Mouse (Mus musculus): Measurements from ENCODE around the gene Apaf1. TPM values are rescaled to one million over a fixed set of nuclear protein-coding genes. Genes with fewer than 3 reads are reported as not detected.

The Apaf1 gene
- 1 to 10 TPM; 7.8 to 8.2 TPM for total RNA-seq (2021)

DNA sequence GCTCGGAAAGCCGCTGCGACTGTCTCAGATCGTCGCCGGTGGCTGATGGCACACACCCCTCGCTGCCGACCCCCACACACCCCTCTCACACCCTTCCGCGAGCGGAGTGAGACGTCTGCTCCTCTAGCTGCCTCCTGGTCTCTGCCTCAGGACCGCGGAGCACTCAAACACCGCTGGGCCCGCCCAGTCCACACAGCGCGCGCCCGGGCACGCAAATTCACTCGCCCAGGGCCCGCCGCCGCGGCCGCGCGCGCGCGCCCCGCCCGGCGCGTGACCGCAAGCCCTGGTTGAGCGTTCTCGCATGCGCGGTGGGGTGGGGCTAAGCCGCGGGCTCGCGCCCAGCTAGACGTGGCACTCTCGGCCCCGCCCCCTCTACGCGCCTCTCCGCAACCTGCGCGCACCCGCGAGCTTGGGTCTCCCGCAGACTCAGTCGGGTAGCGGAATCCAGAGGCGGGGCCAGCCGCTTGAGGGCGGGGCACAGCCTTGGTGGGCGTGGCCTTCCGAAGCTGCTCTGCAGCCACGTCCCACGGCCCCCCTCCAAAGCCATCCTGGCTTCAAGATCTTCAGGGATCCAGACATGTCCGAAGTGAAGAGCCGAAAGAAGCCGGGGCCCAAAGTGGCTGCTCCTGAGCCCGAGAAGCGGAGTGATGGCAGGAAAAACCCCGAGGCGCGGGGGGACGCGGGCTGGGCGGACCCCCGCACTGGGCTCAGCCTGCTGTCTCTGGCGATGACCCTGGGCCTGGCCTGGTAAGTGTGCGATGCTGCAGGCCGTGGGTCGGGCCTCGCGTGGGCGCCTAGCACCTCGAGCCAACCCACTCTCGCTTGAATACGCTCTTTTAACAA lies at the start of gene Apaf1, which contains the start of gene Ikbip:
Gene Apaf1 (minus strand): TSS at position 221 of the 843 bp plus-strand sequence.
Gene Ikbip (plus strand): TSS at position 391 of the 843 bp plus-strand sequence.
- intact Hi-C loops (cut with DNase I) = loop anchor here (2.0 kb wide), 1 partner anchor 40 kb away; no protein-coding TSS in a partner anchor
- peak; percentile 100 for DNase-seq

DNA sequence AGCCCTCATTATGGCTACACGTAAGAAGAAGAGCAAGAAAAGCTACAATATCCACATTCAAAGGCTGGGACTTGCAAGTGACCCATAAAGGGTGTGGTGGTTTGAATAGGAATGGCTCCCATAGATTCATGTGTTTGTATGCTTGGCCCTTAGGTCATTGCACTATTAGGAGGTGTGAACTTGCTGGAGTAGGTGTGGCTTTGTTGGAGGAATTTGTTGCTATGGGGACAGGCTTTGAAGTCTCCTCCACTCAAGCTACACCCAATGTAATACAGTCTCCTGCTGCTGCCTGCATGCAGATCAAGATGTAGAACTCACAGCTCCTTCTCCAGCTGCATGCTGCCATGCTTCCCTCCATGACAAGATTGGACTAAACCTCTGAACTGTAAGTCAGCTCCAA lies 49.0 kb upstream of the Apaf1 start:
- intact Hi-C loops (cut with DNase I) = no loop called here
- DNase-seq = no peak

DNA sequence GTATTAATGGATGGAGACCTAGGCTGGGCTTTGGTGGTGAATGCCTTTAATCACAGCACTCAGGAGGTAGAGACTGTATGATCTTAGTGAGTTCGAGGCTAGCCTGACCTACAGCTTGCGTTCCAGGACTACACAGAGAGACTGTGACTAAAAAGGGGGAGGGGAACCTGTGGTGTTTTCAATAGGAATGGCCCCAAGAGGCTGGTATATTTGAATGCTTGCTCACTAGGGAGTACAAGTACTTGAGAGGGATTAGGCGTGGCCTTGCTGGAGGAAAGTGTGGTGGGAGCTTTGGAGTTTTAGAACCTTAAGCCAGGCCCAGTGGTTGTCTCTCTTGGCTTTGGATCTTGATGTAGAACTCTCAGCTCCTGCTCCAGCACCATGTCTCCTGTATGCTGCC lies 48.2 kb upstream of the Apaf1 start:
- intact Hi-C loops (cut with DNase I) = no loop called here
- DNase-seq = no peak

DNA sequence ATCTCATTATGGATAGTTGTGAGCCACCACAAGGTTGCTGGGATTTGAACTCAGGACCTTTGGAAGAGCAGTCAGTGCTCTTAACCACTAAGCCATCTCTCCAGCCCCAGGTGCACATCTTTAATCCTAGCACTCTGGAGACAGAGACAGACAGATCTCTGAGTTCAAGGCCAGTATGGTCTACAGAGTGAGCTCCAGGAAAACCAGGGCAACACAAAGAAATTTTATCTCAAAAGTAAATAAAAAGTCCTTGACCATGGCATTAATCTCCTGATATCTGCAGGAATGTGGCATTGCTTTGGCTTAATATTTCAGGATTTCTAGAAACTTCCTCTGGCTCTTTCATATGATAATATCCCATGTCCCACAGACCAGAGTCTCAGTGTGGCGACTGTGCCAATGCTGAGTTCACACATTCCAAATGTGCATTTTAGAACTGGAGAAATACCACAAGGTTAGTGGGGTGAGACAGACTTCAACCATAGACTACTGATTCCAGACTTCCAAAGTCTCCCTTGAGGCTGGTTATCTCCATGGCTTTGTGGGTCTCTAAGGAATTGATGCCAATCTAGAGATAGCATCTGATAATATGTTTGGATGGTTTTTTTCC lies 46.1 kb upstream of the Apaf1 start:
- intact Hi-C loops (cut with DNase I) = no loop called here
- DNase-seq = no peak

DNA sequence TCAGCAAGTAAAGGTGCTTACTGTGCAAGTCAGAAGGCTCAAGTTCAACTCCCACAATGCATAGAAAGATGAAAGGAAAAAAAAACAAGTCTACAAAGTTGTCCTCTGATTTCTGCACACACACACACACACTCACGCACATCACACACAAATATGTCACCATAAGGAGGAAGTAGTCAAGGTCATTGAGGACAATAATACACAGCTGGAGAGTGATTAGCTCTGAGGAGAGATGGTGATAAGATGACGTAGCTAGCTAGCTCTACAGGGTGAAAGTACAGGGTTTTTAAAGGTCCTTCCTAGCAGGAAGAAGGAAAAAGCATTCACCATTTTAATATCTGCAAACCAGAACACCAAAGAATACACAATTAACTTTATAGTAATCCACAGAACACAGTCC lies 44.8 kb upstream of the Apaf1 start:
- DNase-seq = no peak
- intact Hi-C loops (cut with DNase I) = no loop called here

DNA sequence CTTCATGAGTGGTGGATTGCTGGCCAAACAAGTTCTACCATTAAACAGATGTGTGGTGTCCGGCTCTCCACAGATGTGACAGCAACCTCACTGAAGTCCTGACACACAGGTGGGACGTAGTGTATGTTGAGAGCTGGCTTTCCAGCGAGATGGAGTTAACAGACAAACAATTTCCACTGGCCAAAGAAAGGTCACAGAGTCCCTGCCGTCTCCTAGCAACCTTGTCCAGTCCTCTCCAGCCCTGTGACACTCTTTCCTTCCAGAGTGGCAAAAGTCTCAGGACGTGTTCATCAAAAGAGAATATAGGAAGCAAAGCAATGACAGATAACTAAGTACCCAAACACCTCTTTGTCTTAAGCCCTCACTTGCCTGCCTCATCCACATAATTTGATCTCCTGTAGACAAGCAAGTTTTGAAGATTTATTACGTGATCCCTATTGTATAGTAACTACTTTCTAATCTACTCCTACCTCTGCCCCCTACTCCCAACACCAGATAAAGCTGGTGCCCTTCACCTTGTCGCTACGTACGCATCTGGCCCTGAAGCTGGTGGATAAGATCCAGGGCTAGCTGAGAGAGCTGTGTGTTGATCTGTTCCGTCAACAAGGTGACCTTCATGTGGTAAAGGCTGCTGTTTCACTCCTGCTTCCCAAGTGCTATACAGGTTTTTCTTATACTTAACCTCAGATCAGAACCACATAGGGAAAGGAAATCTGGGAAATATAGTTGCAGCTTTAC lies 44.2 kb upstream of the Apaf1 start:
- intact Hi-C loops (cut with DNase I) = no loop called here

DNA sequence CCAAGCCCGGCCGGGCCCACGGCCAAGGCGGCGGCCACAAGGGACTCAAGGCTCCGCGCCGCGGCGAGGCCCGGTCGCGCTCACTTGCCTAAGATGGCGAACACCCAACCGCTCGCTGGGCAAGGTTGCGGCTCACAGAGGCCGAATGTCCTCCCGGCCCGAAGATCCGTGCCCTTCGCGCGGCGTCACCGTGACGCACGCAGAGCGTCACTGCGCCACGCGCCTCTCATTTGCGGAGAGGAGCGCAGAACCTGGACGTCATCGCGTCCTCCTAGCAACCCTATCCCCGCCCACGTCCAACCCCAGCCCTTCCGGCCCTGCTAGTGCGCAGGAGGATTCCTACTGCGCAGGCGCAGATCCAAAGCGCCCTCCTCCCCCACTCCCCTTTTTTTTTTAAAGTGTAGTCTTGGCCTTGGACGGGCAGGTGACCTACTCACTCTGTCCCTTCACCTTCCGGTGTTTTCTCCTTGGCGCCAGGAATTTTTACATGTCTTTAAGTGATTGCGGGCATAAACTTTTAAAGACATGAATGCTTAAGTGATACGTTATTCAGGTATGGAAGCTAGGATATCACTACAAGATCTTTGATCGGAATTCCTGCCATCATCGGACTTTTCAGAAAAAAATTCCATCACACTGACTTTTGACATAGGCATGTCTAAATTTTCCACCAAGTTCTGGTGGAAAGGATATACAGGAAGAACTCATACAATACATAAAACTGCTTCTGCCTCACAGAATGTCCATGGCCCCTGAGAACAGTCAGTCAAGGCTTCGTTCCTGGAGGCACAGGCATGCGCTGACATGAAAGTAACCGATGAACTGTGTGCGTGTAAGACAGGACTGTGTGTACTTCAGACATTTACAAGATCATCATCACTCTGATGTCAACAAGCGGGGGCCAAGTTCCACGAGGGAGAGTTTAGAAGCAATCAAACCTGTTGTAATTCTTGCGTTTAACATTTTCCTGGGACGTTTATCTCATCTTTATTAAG lies 41.6 kb upstream of the Apaf1 start, which contains the start of gene Slc25a3:
Gene Slc25a3 (minus strand): TSS at position 232 of the 995 bp plus-strand sequence.
- intact Hi-C loops (cut with DNase I) = loop anchor here (2.0 kb wide), 2 partner anchors 15 to 41 kb away; partner anchors contain the start of genes Apaf1 and Ikbip
- peak; percentile 97 to 98 for DNase-seq

More for the DNA sequence above, 44.2 kb upstream of the Apaf1 start:
- DNase-seq = no peak

DNA sequence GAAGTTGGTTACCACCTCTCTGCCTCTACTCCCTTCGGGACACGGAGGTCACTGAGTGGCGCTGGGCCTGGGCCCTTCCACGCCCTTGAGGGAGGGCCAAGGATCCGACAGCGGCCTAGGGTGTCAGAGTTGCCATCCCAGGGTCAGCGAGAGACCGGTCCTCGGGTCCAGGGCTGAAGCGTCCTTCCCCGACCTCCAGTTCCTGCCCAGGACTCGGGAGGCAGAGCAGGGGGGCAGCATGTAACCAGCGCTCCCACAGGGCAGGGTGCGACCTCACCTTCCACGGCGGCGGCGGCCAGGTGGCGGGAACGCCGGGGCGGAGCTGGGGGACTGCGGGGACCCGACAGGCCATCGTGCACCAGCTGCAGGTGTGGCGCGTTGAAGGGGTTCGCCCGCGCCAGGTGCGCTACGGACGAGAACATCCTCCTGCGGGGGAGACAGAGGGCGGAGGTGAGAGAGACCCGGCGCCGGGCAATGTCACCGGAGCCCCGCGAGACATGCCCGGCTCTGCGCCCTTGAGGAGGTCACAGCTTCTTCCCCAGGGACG lies 40.8 kb upstream of the Apaf1 start:
- DNase-seq = peak in 1 of 2 experiments; percentile 52
- intact Hi-C loops (cut with DNase I) = loop anchor here (2.0 kb wide), 2 partner anchors 15 to 41 kb away; partner anchors contain the start of genes Apaf1 and Ikbip

DNA sequence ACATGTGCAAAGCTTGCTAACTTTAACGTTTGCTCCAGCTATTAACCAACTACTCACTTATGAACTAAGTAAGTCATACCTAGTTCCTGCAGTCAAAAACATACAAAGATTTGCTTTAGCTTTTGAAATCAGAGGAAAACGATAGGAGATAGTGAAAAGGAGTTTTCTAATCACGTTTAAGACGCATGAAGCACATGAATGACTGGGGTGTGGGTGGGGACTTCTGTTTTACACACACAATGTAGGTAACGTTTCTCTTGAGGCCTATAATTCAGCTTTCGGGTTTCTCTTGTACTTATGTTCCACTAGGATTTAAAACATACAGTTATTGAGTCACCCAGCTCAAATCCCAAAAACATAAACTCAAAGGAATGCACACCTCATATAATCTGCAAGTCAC lies 40.1 kb upstream of the Apaf1 start:
- no peak for DNase-seq
- intact Hi-C loops (cut with DNase I) = loop anchor here (2.0 kb wide), 2 partner anchors 16 to 40 kb away; partner anchors contain the start of genes Apaf1 and Ikbip

DNA sequence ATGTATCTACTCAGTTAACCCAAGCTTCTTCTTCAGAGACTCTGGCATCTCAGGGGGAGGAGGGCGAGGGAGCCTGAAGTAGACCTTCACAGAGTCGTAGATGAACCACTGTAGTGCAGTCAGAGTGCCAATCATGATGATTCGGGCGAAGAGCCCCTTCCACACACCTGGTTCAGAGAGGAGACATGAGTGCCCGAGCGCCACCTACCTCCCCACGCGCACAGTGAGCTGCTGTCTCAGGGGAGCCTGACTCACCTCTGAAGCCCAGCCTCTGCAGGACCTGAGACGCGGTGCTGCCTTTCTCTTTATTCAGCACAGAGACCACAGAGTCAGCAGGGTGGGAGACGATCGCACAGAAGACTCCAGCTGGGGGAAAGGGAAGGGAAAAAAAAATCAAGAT lies 34.4 kb upstream of the Apaf1 start:
- intact Hi-C loops (cut with DNase I) = no loop called here
- no peak for DNase-seq

DNA sequence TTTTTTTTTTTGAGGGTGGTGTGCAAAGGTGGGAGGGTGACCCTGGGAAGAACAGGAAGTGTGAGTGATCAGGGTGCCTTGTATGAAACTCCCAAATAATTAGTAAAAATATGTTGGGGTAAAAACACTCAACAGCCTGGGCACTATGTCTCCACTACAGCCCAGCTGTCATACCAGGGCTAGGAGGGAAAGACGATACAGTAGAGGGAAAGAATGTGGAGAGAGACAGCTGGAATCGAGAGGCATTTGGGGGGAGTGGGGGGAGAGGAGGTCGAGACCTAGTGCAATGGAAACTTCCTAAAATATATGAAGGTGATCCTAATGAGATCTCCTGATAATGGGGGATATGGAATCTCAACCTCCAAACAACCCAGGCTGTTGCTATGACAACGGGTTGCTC lies 27.3 kb upstream of the Apaf1 start:
- no peak for DNase-seq
- intact Hi-C loops (cut with DNase I) = no loop called here

DNA sequence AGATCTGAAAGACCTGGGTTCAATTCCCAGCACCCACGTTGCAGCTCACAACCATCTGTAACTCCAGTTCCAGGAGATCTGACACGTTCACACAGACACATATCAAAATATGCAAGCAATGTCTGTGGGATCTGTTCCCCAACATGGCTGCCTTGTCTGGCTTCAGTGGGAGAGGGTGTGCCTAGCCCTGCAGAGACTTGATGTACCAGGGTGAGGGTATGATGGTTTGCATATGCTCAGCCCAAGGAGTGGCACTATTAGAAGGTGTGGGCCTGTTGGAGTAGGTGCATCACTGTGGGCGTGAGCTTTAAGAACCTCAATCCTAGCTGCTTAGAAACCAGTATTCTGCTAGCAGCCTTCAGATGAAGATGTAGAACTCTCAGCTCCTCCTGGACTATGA lies 23.4 kb upstream of the Apaf1 start:
- no peak for DNase-seq
- intact Hi-C loops (cut with DNase I) = no loop called here

DNA sequence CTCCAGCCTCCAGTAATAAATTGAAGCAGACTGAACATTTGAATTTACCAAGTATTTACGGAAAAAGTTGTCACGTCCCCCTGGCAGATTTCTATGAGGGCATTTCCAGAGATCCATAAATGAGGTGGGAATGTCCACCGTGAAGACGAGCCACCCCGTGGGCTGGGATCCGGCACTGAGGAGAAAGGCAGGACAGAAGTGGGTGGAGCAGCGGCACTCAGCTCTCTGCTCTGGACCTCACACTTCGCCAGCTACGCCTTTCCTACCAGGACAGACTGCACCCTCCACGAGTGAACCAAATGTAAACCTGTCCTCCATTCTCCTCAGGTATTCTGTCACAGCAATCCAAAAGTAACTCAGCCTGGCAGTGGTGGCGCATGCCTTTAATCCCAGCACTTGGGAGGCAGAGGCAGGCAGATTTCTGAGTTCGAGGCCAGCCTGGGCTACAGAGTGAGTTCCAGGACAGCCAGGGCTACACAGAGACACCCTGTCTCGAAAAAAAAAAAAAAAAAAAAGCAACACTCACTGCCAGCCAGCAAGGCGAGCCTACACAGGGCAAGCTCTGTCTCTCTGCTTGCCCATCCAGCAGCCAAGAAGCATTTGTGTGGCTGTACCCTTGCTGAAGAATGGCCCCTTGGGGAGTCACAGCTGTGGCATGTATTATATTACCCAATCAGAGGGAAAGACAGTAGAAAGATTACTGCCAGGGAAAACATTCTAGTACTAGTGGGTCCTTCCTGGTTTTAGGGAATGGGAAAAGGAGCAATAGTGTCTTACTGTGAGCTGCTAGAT lies 20.4 kb upstream of the Apaf1 start:
- intact Hi-C loops (cut with DNase I) = no loop called here

DNA sequence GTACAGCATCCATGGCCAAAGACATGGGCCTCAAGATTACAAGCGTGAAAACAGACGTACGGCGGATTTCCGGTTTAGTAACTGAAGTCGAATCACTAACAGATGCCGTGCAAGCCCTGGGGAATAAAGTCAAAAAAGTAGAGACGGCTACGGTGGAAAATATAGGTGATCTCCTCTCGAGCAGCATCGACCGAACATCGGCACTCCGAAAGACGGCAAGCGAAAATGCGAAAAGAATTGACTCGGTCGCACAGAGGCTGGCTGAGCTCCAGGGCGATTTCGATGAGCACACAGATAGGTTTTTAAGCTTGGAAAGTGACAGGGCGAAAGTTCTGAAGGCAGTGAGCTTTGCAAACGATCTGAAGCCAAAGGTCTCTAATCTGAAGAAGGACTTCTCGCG lies 19.4 kb upstream of the Apaf1 start:
- DNase-seq = no peak
- intact Hi-C loops (cut with DNase I) = no loop called here

More for the DNA sequence above, 20.4 kb upstream of the Apaf1 start:
- DNase-seq = no peak

DNA sequence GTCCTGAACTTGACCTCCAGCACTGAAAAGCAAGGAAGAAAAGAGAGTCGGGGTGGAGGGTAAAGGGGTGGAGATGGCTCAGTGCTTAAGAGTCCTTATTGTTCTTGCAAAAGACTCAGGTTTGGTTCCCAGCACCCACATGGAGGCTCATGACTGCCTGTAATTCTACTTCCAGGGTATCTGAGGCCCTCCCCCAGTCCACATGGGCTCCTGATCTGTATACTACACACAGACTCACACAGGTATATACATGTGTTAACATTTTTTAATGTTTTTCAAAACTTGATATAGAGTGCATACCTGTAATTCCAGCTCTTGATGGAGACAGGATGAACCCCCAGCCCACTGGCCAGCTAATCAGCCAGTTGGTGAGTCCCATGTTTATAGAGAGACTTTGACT lies 17.5 kb upstream of the Apaf1 start:
- DNase-seq = no peak
- intact Hi-C loops (cut with DNase I) = no loop called here

DNA sequence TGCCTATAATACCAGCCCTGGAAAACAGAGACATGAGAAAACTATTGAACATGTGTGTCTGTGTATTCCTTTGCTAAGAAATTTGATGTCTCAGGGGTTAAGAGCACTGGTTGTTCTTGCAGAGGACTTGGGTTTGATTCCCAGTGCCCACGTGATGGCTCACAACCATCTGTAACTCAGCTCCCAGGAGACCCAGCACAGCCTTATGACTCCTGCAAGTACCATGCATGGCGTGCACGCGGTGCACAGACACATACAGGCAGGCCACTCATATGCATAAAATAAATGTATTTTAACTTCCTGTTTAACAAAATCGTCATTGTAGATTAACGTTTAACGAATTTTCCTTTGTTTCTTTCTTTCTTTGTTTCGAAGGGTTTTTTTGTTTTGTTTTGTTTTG lies 15.5 kb upstream of the Apaf1 start:
- intact Hi-C loops (cut with DNase I) = no loop called here
- DNase-seq = no peak

DNA sequence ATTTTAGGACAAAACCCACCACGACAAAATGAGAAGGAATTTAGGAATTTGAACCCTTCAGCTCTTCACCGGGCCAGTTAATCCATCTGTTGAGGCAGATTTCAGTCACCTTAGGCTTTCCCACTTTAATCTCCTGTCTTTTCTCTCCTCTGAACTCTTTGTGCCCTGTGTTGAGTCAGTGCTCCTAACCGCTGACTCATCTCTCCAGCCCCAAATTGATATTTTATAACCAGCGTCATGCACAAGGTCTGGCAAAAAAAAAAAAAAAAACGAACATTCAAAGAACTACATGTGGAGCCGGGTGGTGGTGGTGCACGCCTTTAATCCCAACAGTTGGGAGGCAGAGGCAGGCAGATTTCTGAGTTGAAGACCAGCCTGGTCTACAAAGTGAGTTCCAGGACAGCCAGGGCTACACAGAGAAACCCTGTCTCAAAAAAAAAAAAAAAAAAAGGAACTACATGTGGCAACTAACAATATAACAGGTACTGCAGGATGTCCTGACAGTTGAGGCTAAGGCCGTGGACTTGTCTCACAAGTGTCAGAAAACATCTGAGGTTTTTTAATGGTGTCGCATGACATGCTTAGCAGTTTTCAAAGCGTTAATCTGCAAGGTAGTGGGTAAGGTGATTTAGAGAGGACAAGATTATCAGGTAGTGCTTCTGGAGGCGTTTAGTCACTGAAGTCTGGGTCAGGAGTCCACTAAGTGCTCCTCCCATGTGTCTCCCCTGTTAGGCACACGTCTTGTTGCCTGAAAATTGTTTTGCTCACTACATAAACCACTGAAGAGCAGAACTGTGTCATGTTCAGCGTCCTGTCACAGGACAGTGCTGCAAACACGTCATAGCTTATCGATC lies 11.9 kb upstream of the Apaf1 start:
- intact Hi-C loops (cut with DNase I) = no loop called here
- DNase-seq = no peak

DNA sequence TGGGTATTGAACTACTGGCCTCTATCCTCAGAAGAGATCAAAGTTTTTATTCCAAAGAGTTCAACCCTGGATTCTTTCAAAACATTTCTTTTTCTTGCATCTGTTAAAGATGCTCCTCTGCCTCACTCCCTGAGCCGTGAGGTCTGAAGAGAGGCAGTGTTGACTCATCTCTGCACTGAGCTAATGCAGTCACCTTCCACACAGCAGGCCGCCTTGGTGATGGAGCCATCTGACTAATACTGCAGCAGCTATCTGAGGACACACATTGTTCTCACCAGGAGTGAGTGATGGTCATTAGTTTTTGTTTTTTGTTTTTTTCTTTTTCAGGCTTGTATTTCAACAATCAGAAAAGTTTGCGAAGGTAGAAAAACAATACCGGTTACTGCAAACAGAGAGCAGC lies 10.2 kb upstream of the Apaf1 start:
- intact Hi-C loops (cut with DNase I) = no loop called here

More for the DNA sequence above, 10.2 kb upstream of the Apaf1 start:
- no peak for DNase-seq

All from heart, postnatal 36 days (tissue).